Mouse (Mus musculus) testis, postnatal 14 days (tissue): ENCODE data around the gene Gm266.

ENCODE experiments used
- DNase-seq: peaks from one replicate; pipeline ENCODE4 v3.0.0; 2021; ENCODE audit warnings: low spot score

The Gm266 gene

GRCm38 (mm10) chr12:111503063-111503567 lies 17.5 kb upstream of the Gm266 start:
- DNase-seq: no peak

DNA sequence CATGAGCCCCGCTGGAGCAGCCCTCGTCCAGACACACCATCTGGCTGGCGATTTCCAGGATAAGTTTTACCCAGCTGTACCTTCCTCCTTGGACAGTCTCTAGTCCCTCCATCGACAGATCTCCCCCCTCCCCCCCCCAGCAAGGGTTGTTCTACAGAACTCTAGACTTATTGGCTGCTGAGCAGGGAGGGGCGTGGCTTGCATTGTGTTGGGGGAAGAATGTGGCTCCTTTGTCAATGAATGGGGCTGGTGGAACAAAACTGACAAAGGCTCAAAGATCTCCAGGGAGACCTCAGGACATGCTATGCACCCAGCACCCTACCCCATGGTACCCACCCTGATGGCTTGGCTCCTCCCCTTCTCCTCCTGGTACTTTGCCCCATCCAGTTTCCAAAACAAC lies 15.1 kb upstream of the Gm266 start:
- no peak for DNase-seq

- DNase-seq: no peak
Measured at GRCm38 (mm10) chr12:111499617-111500016, 14.0 kb upstream of the Gm266 start.

DNA sequence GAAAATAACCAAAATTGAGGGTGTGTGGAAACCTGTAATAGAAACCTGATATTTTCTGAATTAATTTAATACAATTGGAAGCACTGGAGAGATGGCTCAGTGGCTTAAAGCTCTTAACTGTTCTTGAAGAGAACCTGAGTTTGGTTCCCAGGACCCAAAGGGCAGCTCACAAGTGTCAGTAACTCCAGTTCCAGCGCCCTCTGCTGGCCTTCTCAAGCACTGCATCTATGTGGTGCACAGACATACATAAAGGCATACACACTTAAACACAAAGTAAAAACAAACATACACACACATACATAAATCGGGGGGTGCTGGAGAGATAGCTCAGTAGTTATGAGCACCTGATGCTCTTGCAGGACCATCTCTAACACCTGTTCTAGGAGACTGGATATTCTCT lies 11.5 kb upstream of the Gm266 start:
- peak; percentile 68 for DNase-seq

- DNase-seq: no peak
Measured at GRCm38 (mm10) chr12:111494931-111495330, 9.3 kb upstream of the Gm266 start.

DNA sequence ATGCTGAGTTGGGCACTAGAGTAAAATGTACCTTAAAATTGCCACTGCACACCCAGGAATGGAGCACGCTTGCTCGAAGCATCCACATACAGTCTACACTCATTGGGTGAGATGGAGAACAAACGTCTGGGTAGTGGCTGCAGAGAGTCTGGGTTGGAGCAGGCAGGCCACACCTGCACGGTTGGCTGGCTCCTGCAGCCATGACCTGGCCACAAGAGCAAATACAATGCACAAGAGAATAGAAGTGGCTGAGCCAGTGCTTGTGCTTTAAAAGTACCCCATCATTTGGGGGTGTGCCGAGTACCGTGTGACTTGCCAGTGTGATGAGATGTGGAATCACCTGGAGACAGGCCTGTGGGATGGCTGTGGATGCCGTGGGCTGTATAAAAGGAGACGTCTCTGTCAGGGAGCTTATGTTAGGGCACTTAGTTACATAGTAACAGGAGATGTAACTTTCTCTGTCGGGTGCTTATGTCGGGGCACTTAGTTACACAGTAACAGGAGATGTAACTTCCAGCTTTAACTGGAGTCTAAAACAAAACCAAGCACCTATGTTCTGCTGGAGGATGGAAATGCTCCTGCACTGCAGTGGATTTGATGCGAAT lies 3.7 kb upstream of the Gm266 start:
- peak; percentile 50 for DNase-seq

GRCm38 (mm10) chr12:111486455-111486854 lies 832 bp upstream of the Gm266 start:
- DNase-seq: no peak

DNA sequence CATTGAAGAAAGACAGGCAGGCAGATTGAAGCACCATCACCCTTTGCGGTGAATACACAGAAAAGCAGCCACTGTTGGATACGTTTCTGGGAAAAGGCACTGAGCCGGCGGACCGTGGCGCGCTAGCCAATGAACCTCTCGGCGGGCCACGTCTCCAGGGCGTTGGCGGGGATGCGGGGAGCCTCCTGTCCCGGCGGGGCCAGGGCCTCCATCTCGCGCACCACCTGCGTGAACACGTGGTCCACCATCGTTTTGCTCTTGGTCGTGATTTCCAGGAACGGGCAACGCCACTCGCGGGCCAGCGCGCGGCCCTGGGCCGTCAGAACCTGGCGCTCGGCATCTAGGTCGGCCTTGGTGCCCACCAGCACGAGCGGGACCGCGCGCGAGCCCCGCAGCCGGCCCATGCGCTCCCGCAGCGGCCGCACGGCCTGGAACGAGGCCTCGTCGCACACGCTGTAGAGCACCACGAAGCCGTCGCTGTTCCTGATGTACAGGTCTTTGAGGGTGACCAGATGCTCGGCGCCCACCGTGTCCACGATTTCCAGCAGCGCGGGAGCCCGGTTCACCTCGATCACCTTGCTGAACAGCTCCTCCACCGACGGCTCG lies 474 bp downstream of the Gm266 start:
- no peak for DNase-seq

DNA sequence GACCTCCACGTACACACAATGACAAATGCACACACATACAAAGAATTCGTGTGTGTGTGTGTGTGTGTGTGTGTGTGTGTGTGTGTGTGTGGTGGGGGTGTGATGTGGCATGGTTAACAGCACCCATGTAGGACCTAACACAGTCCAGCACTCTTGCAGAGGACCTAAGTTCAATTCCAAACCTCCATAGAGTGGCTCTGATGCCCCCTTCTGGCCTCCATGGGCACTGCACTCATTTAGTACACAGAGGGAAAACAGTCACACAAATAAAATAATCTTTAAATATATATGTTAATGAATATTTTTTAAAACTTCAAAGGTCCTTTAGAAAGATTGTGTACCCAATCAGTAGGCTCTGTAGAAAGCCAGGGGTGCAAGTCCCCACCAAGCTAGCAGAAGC lies 5.7 kb downstream of the Gm266 start:
- no peak for DNase-seq

- DNase-seq: no peak
Measured at GRCm38 (mm10) chr12:111478924-111479323, 6.7 kb downstream of the Gm266 start.

GRCm38 (mm10) chr12:111474893-111475643 lies 10.6 kb downstream of the Gm266 start:
- DNase-seq: peak; percentile 46

DNA sequence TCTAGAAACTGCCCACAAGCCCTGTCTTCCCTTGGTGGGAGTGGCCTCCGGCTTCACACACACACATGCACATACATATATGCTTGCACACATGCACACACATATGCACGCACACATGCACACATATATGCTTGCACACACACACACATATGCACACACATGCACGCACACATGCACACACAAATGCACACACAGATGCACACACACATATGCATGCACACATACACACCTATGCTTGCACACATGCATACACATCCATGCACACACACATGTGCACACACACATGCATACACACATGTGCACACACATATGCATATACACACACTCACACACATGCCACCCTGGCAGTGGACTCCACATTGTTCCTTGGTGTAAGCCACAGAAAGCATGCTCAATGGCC lies 11.2 kb downstream of the Gm266 start:
- DNase-seq: no peak

- DNase-seq: no peak
Measured at GRCm38 (mm10) chr12:111472886-111473285, 12.7 kb downstream of the Gm266 start.

DNA sequence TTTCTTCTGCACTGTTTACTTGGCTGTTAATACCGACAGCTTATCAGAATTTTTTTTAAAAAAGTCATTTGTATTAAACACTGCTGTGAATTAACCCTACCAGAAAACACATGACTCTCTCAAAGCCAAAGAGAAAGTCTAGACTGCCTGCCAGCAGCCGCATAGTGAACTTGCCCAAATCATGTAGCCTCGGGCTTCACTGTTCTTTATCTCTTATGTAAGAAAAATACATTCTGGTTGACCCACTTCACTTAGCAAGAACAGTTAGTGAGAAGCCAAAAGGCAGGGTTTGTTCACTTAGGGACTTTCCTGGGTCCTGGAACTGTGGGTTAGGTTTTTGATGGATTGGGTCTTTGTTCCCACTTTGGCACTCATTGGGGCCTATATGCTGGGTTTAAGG lies 13.9 kb downstream of the Gm266 start:
- no peak for DNase-seq

GRCm38 (mm10) chr12:111471119-111471518 lies 14.5 kb downstream of the Gm266 start:
- no peak for DNase-seq

- peak; percentile 61 for DNase-seq
Measured at GRCm38 (mm10) chr12:111469507-111469906, 16.1 kb downstream of the Gm266 start.

GRCm38 (mm10) chr12:111468206-111468605 lies 17.4 kb downstream of the Gm266 start:
- no peak for DNase-seq

DNA sequence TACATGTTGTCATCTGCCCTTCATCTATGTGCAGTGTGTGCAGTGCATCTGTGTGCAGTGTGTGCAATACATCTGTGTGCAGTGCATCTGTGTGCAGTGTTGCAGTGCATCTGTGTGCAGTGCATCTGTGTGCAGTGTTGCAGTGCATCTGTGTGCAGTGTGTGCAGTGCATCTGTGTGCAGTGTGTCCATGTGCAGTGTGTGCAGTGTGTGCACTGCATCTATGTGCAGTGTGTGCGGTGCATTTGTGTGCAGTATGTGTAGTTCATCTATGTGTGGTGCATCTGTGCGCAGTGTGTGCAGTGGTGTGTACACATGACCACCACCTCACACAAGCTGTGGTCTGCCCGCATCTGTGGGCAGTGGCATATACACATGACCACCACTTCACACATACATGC lies 19.3 kb downstream of the Gm266 start:
- no peak for DNase-seq

DNA sequence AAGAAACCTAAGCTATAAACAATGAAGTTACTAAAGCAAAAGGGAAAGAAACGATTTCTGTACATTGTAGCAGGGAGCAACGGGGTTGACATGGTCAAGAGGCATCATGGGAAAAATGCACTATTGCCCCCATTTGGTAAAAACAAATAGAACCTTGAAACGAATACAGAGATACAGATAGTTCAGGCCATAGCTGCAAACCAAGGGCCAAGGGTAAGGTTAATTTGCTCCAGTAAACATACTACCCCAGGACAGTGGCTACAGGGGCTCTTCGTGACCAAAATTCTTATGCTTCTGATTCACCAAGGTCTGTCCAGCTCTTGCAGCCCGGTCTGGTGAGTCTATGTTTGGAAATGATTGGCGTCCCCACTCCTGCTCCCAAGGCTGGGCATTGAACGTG lies 22.1 kb downstream of the Gm266 start:
- DNase-seq: no peak

- DNase-seq: no peak
Measured at GRCm38 (mm10) chr12:111457742-111458141, 27.9 kb downstream of the Gm266 start.

- no peak for DNase-seq
Measured at GRCm38 (mm10) chr12:111455860-111456259, 29.8 kb downstream of the Gm266 start.

DNA sequence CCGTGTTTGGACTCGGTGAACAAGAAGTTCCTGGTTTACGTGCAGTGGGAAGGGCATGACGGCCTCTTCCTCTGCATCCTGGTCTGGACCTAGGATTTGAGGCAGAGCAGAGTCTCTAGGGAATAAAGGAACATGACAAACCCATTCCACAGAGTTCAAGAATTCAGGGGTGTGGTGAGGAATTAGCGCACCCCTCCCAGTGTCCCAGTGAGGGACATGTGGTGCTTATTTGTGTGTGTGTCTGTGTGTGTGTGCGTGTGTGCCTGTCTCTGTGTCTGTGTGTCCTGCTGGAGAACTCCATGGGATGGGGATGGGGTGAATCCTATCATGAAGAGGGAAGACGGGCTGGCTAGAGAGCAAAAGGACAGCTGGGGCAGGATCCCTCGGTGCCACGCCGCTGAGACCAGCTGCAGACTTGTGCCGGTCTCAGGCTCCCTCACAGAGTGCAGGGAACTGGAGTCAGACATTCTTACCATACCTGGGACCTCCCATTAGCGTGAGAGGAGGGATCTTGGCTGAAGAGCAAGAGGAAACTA lies 30.2 kb downstream of the Gm266 start:
- no peak for DNase-seq
